Mouse (Mus musculus) intestine, embryonic 14.5 days (tissue): Measurements from ENCODE around the gene Ssxb9. TPM values are rescaled to one million over a fixed set of nuclear protein-coding genes. Genes with fewer than 3 reads are reported as not detected.
"Not testable (repeated sequence)": the region's sequence is repeated elsewhere in the genome, so short reads cannot be mapped to it uniquely, and the experiment has no call there.

ENCODE experiments used
- ATAC-seq: fragments of 200-750 bp; cut with Nextera tagmentation; replicated peaks from 2 replicates; pipeline ENCODE4 v1.8.0; 2017; ENCODE audit warnings: low read depth, moderate number of reproducible peaks, moderate TSS enrichment, moderate library complexity; ENCODE audit not compliant: low FRiP score, low TSS enrichment
- DNase-seq: peaks from one replicate; pipeline ENCODE4 v3.0.0-alpha.2; 2018; ENCODE audit warnings: low spot score
- H3K27ac ChIP-seq: fragments of 300-500 bp; sonication (generic); 2 replicates; pipeline ENCODE4 v1.5.1; 2014; ENCODE audit warnings: low read depth, mild to moderate bottlenecking, control low read depth
- H3K27me3 ChIP-seq: fragments of 300-500 bp; sonication (generic); replicated peaks from 2 replicates; pipeline ENCODE4 v1.6.1; 2014; ENCODE audit warnings: low read length, control low read depth; ENCODE audit not compliant: control insufficient read depth, insufficient read depth
- H3K36me3 ChIP-seq: fragments of 300-500 bp; sonication (generic); 2 replicates; pipeline ENCODE4 v1.6.1; 2014; ENCODE audit warnings: low read length, control low read depth; ENCODE audit not compliant: control insufficient read depth, insufficient read depth
- H3K4me1 ChIP-seq: fragments of 300-500 bp; sonication (generic); replicated peaks from 2 replicates; pipeline ENCODE4 v1.6.1; 2014; ENCODE audit warnings: low read length, control low read depth, mixed read lengths; ENCODE audit not compliant: control insufficient read depth, insufficient read depth
- H3K4me2 ChIP-seq: fragments of 300-500 bp; sonication (generic); 2 replicates; pipeline ENCODE4 v1.6.1; 2014; ENCODE audit warnings: low read length
- H3K4me3 ChIP-seq: fragments of 300-500 bp; sonication (generic); 2 replicates; pipeline ENCODE4 v1.5.1; 2014; ENCODE audit warnings: low read depth, low read length, control low read depth, mixed read lengths
- H3K9ac ChIP-seq: fragments of 300-500 bp; sonication (generic); 2 replicates; pipeline ENCODE4 v1.6.1; 2014; ENCODE audit warnings: mild to moderate bottlenecking, low read length
- H3K9me3 ChIP-seq: fragments of 300-500 bp; sonication (generic); 2 replicates; pipeline ENCODE4 v1.6.1; 2016; ENCODE audit warnings: low read length, control low read depth; ENCODE audit not compliant: control insufficient read depth
- WGBS: fragments of 180-500 bp; shearing (Covaris S2); extraction: QIAGEN DNeasy Blood & Tissue Kit; methylation state at CpG from one replicate; pipeline ENCODE4 v1.1.7; 2014; 5-methylcytosine and 5-hydroxymethylcytosine counted together
- polyA plus RNA-seq: library from polyadenylated mRNA; unstranded; fragments of >200 nt; fragmentation: Nextera tagmentation; extraction: Ambion mirVana; gene quantifications from 2 replicates; pipeline ENCODE4 v1.2.1, GENCODE M21; 2014

Ssxb9 gene
- polyA plus RNA-seq: not detected in 2 replicates

DNA sequence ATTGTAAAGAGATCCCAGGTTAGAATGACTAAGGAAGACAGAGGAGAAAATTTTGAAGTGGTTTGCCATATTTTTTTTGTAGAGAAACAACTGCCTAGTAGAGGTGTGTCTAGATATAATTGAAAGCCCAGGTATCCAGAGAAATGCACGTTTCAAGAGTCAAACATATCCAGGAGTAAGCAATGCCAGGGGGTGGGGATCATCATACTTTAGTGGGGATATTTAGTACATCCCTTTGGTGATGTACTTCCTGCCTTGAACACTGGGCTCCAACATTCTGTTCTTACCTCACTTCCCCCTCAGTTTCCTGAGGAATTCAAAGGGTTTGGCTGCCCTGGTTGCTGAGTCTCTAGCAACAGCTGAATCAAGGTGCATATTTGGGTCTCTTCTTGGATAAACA is at the start of gene Ssxb9:
Ssxb9 (plus strand) TSS at position 301 of the 400 bp plus-strand sequence.
- not testable (repeated sequence) for H3K27me3 ChIP-seq, H3K27ac ChIP-seq, DNase-seq, H3K4me2 ChIP-seq, H3K36me3 ChIP-seq, H3K9ac ChIP-seq, ATAC-seq, H3K4me1 ChIP-seq, H3K9me3 ChIP-seq, H3K4me3 ChIP-seq
- WGBS: 26% methylated on average over 1 of the region's 1 CpGs

GRCm38 (mm10) chrX:8327124-8327523 is 39.7 kb upstream of the Ssxb9 start, which contains the start of gene Ssxb10:
Ssxb10 (plus strand) TSS chrX:8327424.
- Histone ChIP-seq H3K9me3 (0 out of 2 replicates have a peak, but pooled peaks cover 2% of the 10 kb centered on the region), H3K4me1 (no peaks in the 10 kb centered on the region), H3K27ac (no peak within 1 kb of the TSS), H3K9ac (no peak within 1 kb of the TSS), H3K27me3 (no peaks in the 10 kb centered on the region), H3K4me2 (no peak within 1 kb of the TSS), H3K4me3 (no peak within 1 kb of the TSS), H3K36me3 (no peaks in the 10 kb centered on the region)
- 77% methylated on average over 2 of the region's 2 CpGs for WGBS
- ATAC-seq: no peak
- DNase-seq: no peak

GRCm38 (mm10) chrX:8413005-8413404 is 46.2 kb downstream of the Ssxb9 start, which contains the start of gene Ssxb1:
Ssxb1 (plus strand) TSS chrX:8413305.
- H3K4me3 ChIP-seq, ATAC-seq, H3K9me3 ChIP-seq, H3K4me1 ChIP-seq, H3K9ac ChIP-seq, H3K27ac ChIP-seq, H3K36me3 ChIP-seq, DNase-seq, H3K27me3 ChIP-seq, H3K4me2 ChIP-seq: not testable (repeated sequence)
- WGBS: 44% methylated on average over 1 of the region's 1 CpGs

Other genes starting within 250 kb of the Ssxb9 start
- gene Wdr13, start 234.1 kb upstream of the Ssxb9 start, polyA plus RNA-seq: 23.3 and 27.0 TPM in 2 replicates
- 537 and 553 TPM in 2 replicates for gene Rbm3, start 221.1 kb upstream of the Ssxb9 start, polyA plus RNA-seq
- gene Tbc1d25, start 190.8 kb upstream of the Ssxb9 start, polyA plus RNA-seq: 13.2 and 14.3 TPM in 2 replicates
- gene Ebp, start 173.5 kb upstream of the Ssxb9 start, polyA plus RNA-seq: 59.6 and 69.7 TPM in 2 replicates
- gene Porcn, start 160.5 kb upstream of the Ssxb9 start, polyA plus RNA-seq: 8.9 and 9.2 TPM in 2 replicates
- gene Ftsj1, start 114.6 kb upstream of the Ssxb9 start, polyA plus RNA-seq: 39.3 and 39.5 TPM in 2 replicates
- 0.94 and 9.7 TPM in 2 replicates for gene Slc38a5, start 95.8 kb upstream of the Ssxb9 start, polyA plus RNA-seq
- not detected in 2 replicates for gene Ssxb10, start 39.6 kb upstream of the Ssxb9 start, polyA plus RNA-seq
- not detected in 2 replicates for gene Ssxb1, start 46.3 kb downstream of the Ssxb9 start, polyA plus RNA-seq
- not detected in 2 replicates for gene Ssxb2, start 94.7 kb downstream of the Ssxb9 start, polyA plus RNA-seq
- not detected in 2 replicates for gene Gm14459, start 158.0 kb downstream of the Ssxb9 start, polyA plus RNA-seq
- gene Ssxb6, start 181.3 kb downstream of the Ssxb9 start, polyA plus RNA-seq: not detected in 2 replicates
- gene Ssxb3, start 224.8 kb downstream of the Ssxb9 start, polyA plus RNA-seq: not detected in 2 replicates